Mouse (Mus musculus) frontal cortex, adult 2 months (tissue): ENCODE data around the gene Efcab14. TPM values are rescaled to one million over a fixed set of nuclear protein-coding genes. Genes with fewer than 3 reads are reported as not detected.
A peak's percentile ranks its signal among the peaks of the same experiment; 100 is the strongest.

Source experiments
- DNase-seq, 2 experiments: peaks; one replicate each; pipeline ENCODE4 v3.0.0; 2022; ENCODE audit warnings: low spot score in 1 of 2; ENCODE audit errors: extremely low spot score in 1 of 2
- polyA plus RNA-seq: library from polyadenylated mRNA; depleted of rRNA; stranded (reverse); fragments of >200 nt; gene quantifications from 2 replicates; pipeline ENCODE4 v1.2.3, GENCODE M21; 2012

Gene Efcab14
- polyA plus RNA-seq, 1 experiment: 37.1 TPM

- DNase-seq: no peak
Observed at GRCm38 (mm10) chr4:115775056-115775455, 37.5 kb downstream of the Efcab14 start.

GRCm38 (mm10) chr4:115777627-115778026 lies 40.1 kb downstream of the Efcab14 start:
- no peak for DNase-seq

DNA sequence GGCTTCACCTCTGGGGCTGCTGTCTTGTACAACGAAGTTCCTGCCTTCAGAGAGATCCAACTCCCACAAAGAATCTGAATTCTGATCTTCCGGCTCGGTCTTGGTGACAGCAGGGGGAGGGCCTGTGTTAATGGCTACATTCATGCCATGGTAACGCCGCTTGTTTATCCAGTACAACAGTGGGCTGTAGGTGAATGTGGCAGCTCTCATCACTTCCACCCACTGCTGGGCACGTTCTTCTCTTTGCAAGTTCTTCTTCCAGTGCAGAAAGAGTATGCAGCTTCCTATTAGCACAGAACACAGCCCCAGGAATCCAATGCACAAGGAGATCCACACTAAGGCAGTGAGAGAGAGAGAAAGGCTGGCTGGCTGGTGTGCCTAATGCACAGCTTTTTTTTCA lies 42.7 kb downstream of the Efcab14 start:
- peak in 1 of 2 experiments; percentile 48 for DNase-seq

GRCm38 (mm10) chr4:115780918-115781317 lies 43.4 kb downstream of the Efcab14 start, which contains the start of gene Tex38:
Tex38 (minus strand) TSS chr4:115781018.
- no peak for DNase-seq

- DNase-seq: no peak
Observed at GRCm38 (mm10) chr4:115782026-115782805, 44.7 kb downstream of the Efcab14 start.

DNA sequence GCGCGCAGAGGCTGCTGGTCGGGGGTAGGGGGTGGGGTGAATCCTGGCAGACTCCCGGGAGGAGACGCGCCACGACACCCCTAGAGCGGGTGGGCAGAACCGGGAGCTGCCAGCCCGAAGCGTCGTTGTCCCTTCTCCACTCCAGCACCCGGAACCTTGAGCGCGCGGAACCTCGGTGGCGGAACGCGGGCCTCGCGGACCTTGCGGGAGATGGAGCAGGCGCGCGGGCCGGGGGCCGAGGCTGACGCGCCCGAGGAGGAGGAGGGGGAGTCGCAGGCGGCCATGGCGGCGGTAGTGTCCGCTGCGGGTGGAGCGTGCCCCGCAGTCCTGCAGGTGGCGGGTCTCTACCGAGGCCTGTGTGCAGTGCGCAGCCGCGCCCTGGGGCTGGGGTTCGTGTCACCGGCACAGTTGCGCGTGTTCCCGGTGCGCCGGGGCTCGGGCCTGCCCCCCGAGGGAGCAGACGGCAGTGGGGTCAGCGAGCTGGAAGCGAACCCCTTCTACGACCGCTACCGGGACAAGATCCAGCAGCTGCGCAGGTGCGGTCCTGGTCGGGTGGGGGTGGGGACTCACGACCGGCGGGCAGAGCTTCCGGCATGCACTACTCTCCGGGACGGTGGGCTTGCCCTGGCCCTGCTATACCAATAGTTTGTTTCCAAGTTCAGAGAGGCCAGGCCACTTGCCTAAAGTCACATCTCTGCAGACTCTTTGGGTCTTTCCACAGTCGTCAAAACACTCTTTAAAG lies 47.4 kb downstream of the Efcab14 start, which contains the start of gene Atpaf1:
Gene Atpaf1, plus strand, starts transcription at position 44 of the 742 bp plus-strand sequence.
- peak; percentile 25 to 86 for DNase-seq

GRCm38 (mm10) chr4:115785511-115786034 lies 48.0 kb downstream of the Efcab14 start:
- DNase-seq: no peak

- DNase-seq: peak; percentile 30 to 43
Observed at GRCm38 (mm10) chr4:115790864-115791263, 53.3 kb downstream of the Efcab14 start.

GRCm38 (mm10) chr4:115795360-115795759 lies 57.8 kb downstream of the Efcab14 start:
- no peak for DNase-seq

GRCm38 (mm10) chr4:115799981-115800380 lies 62.4 kb downstream of the Efcab14 start:
- DNase-seq: no peak

- DNase-seq: no peak
Observed at GRCm38 (mm10) chr4:115812326-115812725, 74.8 kb downstream of the Efcab14 start.

GRCm38 (mm10) chr4:115815606-115816005 lies 78.1 kb downstream of the Efcab14 start:
- DNase-seq: no peak

- DNase-seq: no peak
Observed at GRCm38 (mm10) chr4:115820199-115820598, 82.7 kb downstream of the Efcab14 start.

- DNase-seq: no peak
Observed at GRCm38 (mm10) chr4:115820944-115821343, 83.4 kb downstream of the Efcab14 start.

- DNase-seq: no peak
Observed at GRCm38 (mm10) chr4:115821431-115821830, 83.9 kb downstream of the Efcab14 start.

GRCm38 (mm10) chr4:115821928-115822327 lies 84.4 kb downstream of the Efcab14 start:
- DNase-seq: no peak

- DNase-seq: no peak
Observed at GRCm38 (mm10) chr4:115824178-115824577, 86.6 kb downstream of the Efcab14 start.

DNA sequence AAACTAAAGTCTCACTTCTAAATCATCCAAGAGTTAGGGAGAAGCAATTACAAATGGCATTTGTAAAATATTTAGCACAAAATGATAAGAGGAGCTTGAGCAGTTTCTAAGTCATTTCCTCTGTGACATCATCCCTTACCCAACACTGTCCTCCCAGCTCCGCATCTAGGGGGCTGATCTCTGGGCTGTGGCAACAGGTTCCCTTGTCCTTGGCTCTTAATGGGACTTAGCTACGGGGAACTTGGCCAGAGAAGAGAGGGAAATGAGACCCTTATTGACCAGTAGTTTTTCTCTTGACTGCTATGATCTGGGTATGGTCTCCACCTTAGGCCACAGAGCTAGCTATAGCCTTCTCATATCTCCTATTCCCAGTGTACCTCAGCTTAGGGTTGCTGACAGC lies 87.7 kb downstream of the Efcab14 start:
- no peak for DNase-seq
